Mouse (Mus musculus): ENCODE measurements around the gene Il13. TPM values are rescaled to one million over a fixed set of nuclear protein-coding genes. Genes with fewer than 3 reads are reported as not detected.

The Il13 gene
- polyA plus RNA-seq, 1 experiment = not detected

DNA sequence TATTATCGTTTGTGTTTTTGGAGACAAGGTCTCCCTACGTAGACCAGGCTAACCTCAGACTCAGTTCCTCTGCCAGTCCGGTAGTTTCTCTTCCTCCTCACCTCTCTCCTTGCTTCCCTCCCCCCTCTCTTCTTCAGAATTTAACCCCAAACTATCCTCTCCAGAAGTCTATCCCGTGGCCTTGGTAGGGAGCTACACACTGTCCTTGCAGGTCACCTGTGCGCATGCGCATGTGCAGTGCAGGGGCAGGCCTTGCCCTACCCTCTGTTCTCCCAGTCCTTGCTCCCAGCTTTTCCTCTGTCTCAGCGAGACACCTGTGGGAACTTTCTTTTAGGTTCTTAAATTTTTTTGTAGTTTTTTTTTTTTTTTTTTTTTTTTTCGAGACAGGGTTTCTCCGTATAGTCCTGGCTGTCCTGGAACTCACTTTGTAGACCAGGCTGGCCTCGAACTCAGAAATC is 3.3 kb upstream of the Il13 start:
- TF ChIP-seq POLR2A (IDR thresholded peaks at IDR 0.05; ENCODE audit: borderline replicate concordance, control insufficient read depth, low read depth, low read length) (no peak), CTCF (IDR thresholded peaks at IDR 0.05; ENCODE audit: control insufficient read depth, insufficient read depth, low read length) (no peak)
- WGBS = 66% methylated on average over 10 of the region's 10 CpGs
- Histone ChIP-seq H3K27ac (ENCODE audit: control insufficient read depth, insufficient read depth, low read depth, low read length, poor library complexity) (no peak overlapping the region), H3K4me3 (replicated peaks; ENCODE audit: control insufficient read depth, low read depth, low read length) (no peak overlapping the region), H3K4me1 (ENCODE audit: control insufficient read depth, insufficient read depth, low read length) (no peaks in the 10 kb centered on the region; the same call in none of the 2 replicates)

DNA sequence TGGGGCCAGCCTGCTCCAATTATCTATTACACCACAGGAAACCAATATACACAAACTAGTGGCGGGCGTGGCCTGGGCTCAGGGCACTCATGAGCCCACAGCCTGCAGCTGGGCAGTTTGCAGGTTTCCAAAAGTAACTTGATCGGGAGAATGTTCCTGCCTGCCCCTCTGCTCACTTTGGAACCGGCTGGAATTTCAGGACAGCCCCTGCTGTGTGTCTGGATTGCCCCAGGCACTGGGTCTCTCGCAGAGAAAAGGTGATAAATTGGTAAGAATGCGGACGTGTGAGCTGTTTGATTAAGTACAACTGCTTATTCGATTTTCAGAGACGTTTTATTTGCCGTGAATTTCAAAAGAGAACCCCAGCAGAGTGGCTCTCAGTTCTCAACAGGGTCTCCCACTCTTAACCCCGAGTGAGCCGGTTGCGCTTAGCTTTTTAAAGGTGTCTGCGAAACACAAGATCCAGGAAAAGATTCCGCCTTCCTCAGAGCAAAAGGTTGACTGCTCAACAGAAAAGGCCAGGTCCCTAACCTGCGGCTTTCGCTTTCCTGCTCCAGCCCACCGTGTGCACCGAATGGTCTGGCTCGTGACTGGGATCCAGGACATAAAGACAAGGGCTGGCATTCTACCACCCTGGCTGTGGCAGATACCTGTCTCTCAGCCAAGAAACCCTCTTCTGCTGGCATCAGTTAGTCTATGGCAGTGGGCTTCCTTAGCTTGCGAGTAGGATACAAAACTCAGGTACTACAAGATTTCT is 2.7 kb upstream of the Il13 start:
- H3K4me1 ChIP-seq (ENCODE audit: control insufficient read depth, insufficient read depth, low read length) = no peaks in the 10 kb centered on the region; the same call in none of the 2 replicates
- no peak overlapping the region for H3K27ac ChIP-seq (ENCODE audit: control insufficient read depth, insufficient read depth, low read depth, low read length, poor library complexity)
- 66% methylated on average over 21 of the region's 21 CpGs for WGBS
- H3K4me3 ChIP-seq (replicated peaks; ENCODE audit: control insufficient read depth, low read depth, low read length) = no peak overlapping the region
- TF ChIP-seq POLR2A (IDR thresholded peaks at IDR 0.05; ENCODE audit: borderline replicate concordance, control insufficient read depth, low read depth, low read length) (no peak), CTCF (IDR thresholded peaks at IDR 0.05; ENCODE audit: control insufficient read depth, insufficient read depth, low read length) (no peak)

DNA sequence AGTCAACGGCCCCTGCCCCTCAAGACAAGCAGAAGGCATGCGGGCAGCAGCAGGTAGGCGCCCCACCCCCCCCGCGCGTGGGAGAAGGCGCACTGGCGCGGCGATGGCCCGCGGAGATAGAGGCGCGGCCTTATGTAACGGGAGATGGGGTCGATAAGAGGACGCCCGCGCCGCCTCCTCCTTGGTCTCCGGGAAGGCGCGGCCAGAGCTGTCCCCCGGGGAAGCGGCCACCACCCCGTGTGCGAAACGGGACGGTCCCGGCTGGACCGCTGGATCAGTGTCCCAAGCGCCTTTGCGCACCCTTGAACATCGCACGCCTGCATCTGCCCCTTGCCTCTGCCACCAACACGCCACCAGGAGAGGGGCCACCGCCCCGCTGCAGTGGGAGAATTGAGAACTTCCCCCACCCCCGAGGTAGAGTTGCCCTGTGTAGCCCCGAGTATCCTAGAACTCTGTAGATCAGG is 1.7 kb upstream of the Il13 start:
- 2% methylated on average over 40 of the region's 40 CpGs for WGBS
- TF ChIP-seq CTCF (IDR thresholded peaks at IDR 0.05; ENCODE audit: control insufficient read depth, insufficient read depth, low read length) (no peak), POLR2A (IDR thresholded peaks at IDR 0.05; ENCODE audit: borderline replicate concordance, control insufficient read depth, low read depth, low read length) (no peak)
- peak overlapping the region; percentile 25 for H3K4me3 ChIP-seq (replicated peaks; ENCODE audit: control insufficient read depth, low read depth, low read length)
- no peaks in the 10 kb centered on the region; the same call in none of the 2 replicates for H3K4me1 ChIP-seq (ENCODE audit: control insufficient read depth, insufficient read depth, low read length)
- H3K27ac ChIP-seq (ENCODE audit: control insufficient read depth, insufficient read depth, low read depth, low read length, poor library complexity) = no peak overlapping the region

DNA sequence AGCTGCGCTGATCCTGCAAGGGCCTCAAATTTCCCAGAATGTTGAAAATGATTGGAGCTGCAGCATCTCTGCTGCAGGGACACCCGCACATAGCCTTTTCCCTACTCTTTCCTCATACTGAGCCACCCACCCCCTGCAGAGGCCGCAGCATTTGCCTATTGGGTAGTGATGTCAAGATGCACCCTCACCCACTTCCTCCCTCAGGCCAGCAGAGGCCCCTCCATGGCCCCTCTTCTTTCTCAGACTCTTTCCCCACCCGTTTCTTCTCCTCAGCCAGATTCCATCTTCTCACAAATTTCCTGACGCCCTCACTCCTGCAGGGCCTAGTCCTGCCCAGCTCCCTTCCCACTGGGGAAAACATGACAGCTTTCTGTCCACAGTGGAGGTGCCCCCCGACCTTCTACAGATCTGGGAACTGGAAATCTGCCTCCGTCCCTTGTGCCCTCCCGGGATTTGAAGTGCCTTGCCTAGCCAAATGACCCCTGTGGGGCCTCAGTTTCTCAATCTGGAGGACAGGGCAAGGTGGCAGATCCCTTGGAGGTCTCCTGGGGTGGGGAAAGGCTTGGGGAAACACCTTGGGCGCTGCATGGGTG is 1.2 kb upstream of the Il13 start:
- no peak overlapping the region for H3K4me3 ChIP-seq (replicated peaks; ENCODE audit: control insufficient read depth, low read depth, low read length)
- H3K4me1 ChIP-seq (ENCODE audit: control insufficient read depth, insufficient read depth, low read length) = no peaks in the 10 kb centered on the region; the same call in none of the 2 replicates
- 61% methylated on average over 9 of the region's 9 CpGs for WGBS
- TF ChIP-seq CTCF (IDR thresholded peaks at IDR 0.05; ENCODE audit: control insufficient read depth, insufficient read depth, low read length) (no peak), POLR2A (IDR thresholded peaks at IDR 0.05; ENCODE audit: borderline replicate concordance, control insufficient read depth, low read depth, low read length) (no peak)
- H3K27ac ChIP-seq (ENCODE audit: control insufficient read depth, insufficient read depth, low read depth, low read length, poor library complexity) = no peak overlapping the region

DNA sequence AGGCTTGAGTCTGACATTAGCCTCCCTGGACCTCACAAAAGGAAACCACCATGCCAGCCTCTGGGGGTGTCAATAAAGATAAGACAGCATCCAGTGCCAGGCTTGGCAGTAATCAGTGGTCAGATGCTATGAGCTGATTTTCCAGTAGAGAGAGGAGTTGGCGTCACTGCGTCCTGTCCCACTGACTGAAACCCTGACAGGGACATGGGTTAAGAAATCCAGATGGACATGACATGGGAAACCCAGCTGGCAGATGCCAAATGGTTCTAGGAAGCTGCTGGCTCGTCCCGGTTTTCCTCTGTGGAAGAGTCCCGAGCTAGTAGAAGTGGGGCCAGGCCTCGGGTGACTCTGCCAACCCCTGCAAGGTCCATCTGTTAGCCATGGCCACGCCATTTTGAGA is 858 bp downstream of the Il13 start:
- no peak overlapping the region for H3K27ac ChIP-seq (ENCODE audit: control insufficient read depth, insufficient read depth, low read depth, low read length, poor library complexity)
- TF ChIP-seq POLR2A (IDR thresholded peaks at IDR 0.05; ENCODE audit: borderline replicate concordance, control insufficient read depth, low read depth, low read length) (no peak), CTCF (IDR thresholded peaks at IDR 0.05; ENCODE audit: control insufficient read depth, insufficient read depth, low read length) (no peak)
- WGBS = 66% methylated on average over 7 of the region's 7 CpGs

DNA sequence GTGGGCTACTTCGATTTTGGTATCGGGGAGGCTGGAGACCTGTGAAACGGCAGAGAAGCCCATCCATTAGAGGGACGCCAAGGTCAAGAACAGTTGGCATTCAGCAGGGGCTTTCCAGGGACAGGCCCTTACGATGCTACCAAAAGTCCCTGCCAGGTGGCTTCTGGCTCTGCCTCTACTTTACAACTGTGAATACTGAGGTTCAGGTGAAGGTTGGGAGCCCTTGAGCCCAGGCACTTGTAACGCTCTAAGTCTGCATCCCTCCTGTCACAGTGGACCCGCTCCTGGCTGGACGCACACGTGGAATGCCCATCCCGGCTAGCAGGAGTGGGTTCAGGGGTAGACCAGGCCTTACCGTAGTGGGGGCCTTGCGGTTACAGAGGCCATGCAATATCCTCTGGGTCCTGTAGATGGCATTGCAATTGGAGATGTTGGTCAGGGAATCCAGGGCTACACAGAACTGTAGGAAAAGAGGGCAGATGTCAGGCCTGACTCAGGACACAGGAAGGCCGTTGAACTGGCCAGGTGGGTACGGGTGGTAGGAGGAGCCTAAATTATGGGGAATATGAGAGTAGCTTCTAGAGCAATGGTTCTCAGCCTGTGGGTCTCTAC is 2.3 kb downstream of the Il13 start:
- H3K4me1 ChIP-seq (ENCODE audit: control insufficient read depth, insufficient read depth, low read length) = no peaks in the 10 kb centered on the region; the same call in none of the 2 replicates
- no peak for TF ChIP-seq POLR2A (IDR thresholded peaks at IDR 0.05; ENCODE audit: borderline replicate concordance, control insufficient read depth, low read depth, low read length)
- TF ChIP-seq CTCF (IDR thresholded peaks at IDR 0.05; ENCODE audit: control insufficient read depth, insufficient read depth, low read length) = no peak
- no peak overlapping the region for H3K4me3 ChIP-seq (replicated peaks; ENCODE audit: control insufficient read depth, low read depth, low read length)
- WGBS = 81% methylated on average over 14 of the region's 14 CpGs
- H3K27ac ChIP-seq (ENCODE audit: control insufficient read depth, insufficient read depth, low read depth, low read length, poor library complexity) = no peak overlapping the region

More for the DNA sequence above, 858 bp downstream of the Il13 start:
- Histone ChIP-seq H3K4me3 (replicated peaks; ENCODE audit: control insufficient read depth, low read depth, low read length) (no peak overlapping the region), H3K4me1 (ENCODE audit: control insufficient read depth, insufficient read depth, low read length) (no peaks in the 10 kb centered on the region; the same call in none of the 2 replicates)

DNA sequence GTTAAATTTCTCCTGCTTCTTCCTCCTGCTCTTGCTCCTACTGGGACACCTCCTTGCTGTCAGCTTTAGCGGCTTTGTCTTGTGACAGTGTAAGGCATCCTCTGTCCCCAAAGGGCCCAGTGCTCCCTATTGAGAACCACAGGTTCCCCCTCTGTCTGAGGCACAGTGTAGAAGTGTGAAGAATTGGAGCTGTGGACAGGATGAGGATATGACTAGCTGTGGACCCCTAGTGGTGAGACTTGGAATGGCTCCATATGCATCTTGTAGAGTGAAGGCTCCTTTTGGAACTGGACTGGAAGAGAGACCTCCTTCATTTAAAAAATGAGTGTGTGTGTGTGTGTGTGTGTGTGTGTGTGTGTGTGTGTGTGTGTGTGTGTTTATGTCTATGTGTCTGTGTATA is 6.6 kb downstream of the Il13 start:
- no peaks in the 10 kb centered on the region for H3K4me1 ChIP-seq (ENCODE audit: control insufficient read depth, insufficient read depth, low read length)
- 19% methylated on average over 1 of the region's 1 CpGs for WGBS
- no peak overlapping the region for H3K4me3 ChIP-seq (replicated peaks; ENCODE audit: control insufficient read depth, low read depth, low read length)
- no peak overlapping the region for H3K27ac ChIP-seq (ENCODE audit: control insufficient read depth, insufficient read depth, low read depth, low read length, poor library complexity)
- TF ChIP-seq CTCF (IDR thresholded peaks at IDR 0.05; ENCODE audit: control insufficient read depth, insufficient read depth, low read length) = peak; percentile 68
- TF ChIP-seq POLR2A (IDR thresholded peaks at IDR 0.05; ENCODE audit: borderline replicate concordance, control insufficient read depth, low read depth, low read length) = no peak

DNA sequence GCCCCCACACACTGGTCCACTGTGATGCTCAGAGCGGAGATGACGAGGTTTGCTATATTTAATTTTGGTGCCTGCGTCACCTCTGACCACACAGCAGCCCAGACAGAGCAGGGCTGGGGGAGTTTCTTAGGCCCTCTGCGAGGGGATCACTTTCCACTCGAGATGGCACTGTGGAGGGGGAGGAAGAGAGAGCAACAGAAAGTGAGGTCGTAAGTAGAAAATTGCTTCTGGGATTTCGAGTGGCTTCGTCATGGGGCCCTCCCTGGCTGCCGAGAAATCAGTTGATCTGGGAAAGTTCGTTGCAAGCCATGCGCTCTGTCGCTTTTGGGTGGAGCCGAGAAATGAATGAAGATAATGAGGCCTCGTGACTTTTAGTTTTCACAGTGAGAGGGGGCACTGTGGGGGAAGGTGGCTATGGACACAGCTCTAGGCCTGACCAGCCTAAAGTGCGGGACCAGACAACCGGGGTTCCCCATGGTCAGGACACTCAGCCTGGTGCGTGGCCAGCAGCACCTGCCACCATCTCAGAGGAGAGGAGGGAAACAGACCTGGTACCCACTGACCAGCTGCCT is 7.6 kb downstream of the Il13 start:
- H3K27ac ChIP-seq (ENCODE audit: control insufficient read depth, insufficient read depth, low read depth, low read length, poor library complexity) = no peak overlapping the region
- TF ChIP-seq POLR2A (IDR thresholded peaks at IDR 0.05; ENCODE audit: borderline replicate concordance, control insufficient read depth, low read depth, low read length) = no peak
- peaks cover 2% of the 10 kb centered on the region; the same call in 1 of the 2 replicates for H3K4me1 ChIP-seq (ENCODE audit: control insufficient read depth, insufficient read depth, low read length)
- no peak overlapping the region for H3K4me3 ChIP-seq (replicated peaks; ENCODE audit: control insufficient read depth, low read depth, low read length)
- 71% methylated on average over 17 of the region's 17 CpGs for WGBS
